Mouse (Mus musculus) c-Kit-positive CD71-positive TER-119-negative erythroid progenitor cells, embryonic 14.5 days (primary cell): Measurements from ENCODE around the gene Fgfr2.

Source experiments
- DNase-seq: peaks from one replicate; pipeline ENCODE4 v3.0.0-alpha.2; 2013; ENCODE audit warnings: low read depth

Fgfr2 gene

GRCm38 (mm10) chr7:132933331-132933730 lies 189.8 kb downstream of the Fgfr2 start:
- no peak for DNase-seq

GRCm38 (mm10) chr7:132931560-132932351 lies 191.4 kb downstream of the Fgfr2 start:
- peak; percentile 51 for DNase-seq

- DNase-seq: peak; percentile 95
Measured at GRCm38 (mm10) chr7:132930850-132931559, 192.1 kb downstream of the Fgfr2 start, which contains the start of gene Zranb1. TSS of gene Zranb1 (plus strand) at chr7:132931142.

GRCm38 (mm10) chr7:132930055-132930454 lies 193.1 kb downstream of the Fgfr2 start:
- peak; percentile 37 for DNase-seq

- DNase-seq: no peak
Measured at GRCm38 (mm10) chr7:132927201-132927600, 195.9 kb downstream of the Fgfr2 start.

- DNase-seq: no peak
Measured at GRCm38 (mm10) chr7:132925227-132925626, 197.9 kb downstream of the Fgfr2 start.

GRCm38 (mm10) chr7:132921971-132922370 lies 201.2 kb downstream of the Fgfr2 start:
- DNase-seq: no peak

- no peak for DNase-seq
Measured at GRCm38 (mm10) chr7:132903796-132904195, 219.4 kb downstream of the Fgfr2 start.

- DNase-seq: no peak
Measured at GRCm38 (mm10) chr7:132900826-132901531, 222.2 kb downstream of the Fgfr2 start.

GRCm38 (mm10) chr7:132898234-132898633 lies 224.9 kb downstream of the Fgfr2 start:
- DNase-seq: peak; percentile 33

GRCm38 (mm10) chr7:132897258-132897657 lies 225.9 kb downstream of the Fgfr2 start:
- DNase-seq: no peak

GRCm38 (mm10) chr7:132896206-132896815 lies 226.8 kb downstream of the Fgfr2 start:
- DNase-seq: no peak

- no peak for DNase-seq
Measured at GRCm38 (mm10) chr7:132894841-132895555, 228.2 kb downstream of the Fgfr2 start.

- DNase-seq: no peak
Measured at GRCm38 (mm10) chr7:132893336-132893735, 229.8 kb downstream of the Fgfr2 start.

GRCm38 (mm10) chr7:132892806-132893205 lies 230.3 kb downstream of the Fgfr2 start:
- no peak for DNase-seq

- no peak for DNase-seq
Measured at GRCm38 (mm10) chr7:132892311-132892661, 230.9 kb downstream of the Fgfr2 start.

GRCm38 (mm10) chr7:132891561-132892310 lies 231.4 kb downstream of the Fgfr2 start:
- no peak for DNase-seq

- no peak for DNase-seq
Measured at GRCm38 (mm10) chr7:132890201-132890600, 232.9 kb downstream of the Fgfr2 start.

GRCm38 (mm10) chr7:132889691-132890090 lies 233.5 kb downstream of the Fgfr2 start:
- no peak for DNase-seq

- no peak for DNase-seq
Measured at GRCm38 (mm10) chr7:132888518-132889249, 234.5 kb downstream of the Fgfr2 start.
